Mouse (Mus musculus) monocyte, adult 2 months (primary cell): Measurements from ENCODE around the gene Tmeff2.

Source experiments
- DNase-seq, 2 experiments: peaks; one replicate each; pipeline ENCODE4 v3.0.0; 2022; ENCODE audit warnings: low spot score in 2 of 2, low read depth in 1 of 2

Tmeff2 gene

DNA sequence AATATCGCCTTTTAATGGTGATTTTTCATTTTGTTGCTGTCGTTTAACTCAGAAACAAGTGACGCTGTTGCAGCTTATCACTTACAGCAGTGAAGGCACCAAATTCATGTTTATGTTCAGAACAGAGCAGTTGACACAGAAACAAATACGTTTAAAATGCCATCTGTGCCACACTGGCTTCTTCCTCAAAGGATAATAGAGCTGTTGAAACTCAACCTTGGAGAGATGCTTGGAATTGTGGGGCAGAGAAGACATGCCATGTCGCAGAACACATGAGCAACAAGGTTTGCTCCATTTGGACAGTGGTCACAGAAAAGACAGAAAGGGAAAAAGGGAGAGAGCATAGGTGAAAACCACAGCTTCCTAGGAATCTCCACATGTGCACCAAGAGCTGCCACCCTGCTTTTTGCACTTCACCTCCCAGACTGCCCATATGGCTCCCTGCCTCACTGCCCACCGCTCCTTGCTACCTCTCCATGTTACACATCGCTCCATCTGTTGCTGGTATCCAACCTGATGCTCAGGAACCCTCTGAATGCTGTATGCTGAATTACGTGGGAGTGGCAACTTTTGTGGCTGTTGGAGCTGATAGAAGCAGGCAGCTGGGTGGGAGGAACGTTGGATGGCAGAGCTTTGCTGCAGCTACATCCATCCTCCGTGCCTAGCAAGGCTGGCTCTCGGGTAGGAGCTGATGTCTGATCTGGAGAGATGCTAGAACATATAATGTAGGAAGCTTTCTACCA, 298.8 kb downstream of the Tmeff2 start:
- no peak for DNase-seq

GRCm38 (mm10) chr1:51199954-51200353, 299.5 kb downstream of the Tmeff2 start:
- DNase-seq = no peak

DNA sequence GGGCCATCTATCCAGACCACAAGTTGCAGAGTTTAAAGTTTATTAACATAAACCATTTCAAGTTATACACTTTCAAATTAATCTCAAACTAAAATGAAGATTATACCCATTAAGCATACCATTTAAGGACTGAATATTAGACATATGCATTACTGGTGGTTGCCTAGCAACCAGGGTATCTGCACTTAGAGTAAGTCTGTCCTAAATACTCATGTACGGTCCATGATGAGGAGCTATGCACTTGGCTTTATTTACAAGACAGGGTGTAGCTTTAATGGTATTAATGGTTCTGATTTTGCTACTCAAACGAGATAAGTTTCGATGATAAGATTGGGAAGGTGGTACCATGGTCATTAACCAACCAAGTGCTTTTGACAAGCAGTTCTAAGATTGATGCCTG, 315.2 kb downstream of the Tmeff2 start:
- no peak for DNase-seq

DNA sequence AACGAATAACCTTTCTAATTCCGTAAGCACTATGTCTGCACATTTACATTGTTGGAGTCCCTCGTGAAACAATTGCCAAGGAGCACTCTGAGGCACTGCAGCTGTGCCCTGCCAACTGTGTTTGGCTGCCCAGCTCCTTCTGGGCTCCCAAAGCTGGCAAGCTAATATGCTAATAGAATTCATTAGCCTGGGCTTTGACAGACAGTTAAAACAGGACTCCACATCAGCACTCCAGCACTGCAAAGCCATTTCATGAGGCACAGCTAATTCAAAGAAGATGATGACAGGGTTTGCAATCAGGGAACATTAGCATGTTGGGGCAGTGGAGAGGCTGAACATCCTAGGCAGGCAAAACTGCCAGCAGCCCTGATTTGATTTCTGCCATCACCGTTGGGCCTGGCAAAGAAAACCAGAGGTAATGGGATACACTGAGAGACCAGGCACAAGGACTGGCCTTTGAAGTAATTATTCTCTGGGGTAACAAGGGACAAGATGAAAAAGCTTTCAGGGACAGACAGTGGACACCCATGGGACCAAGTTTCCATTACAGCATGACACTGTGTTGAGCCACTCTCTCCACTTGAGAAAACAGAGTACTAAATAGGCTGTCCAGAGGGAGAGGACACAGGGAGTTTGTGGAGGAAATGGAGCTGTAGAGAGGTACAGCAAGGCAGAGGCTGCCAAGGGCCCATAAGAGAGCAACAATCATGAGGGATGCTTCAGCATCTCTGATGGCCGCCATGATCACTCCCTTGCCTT, 316.0 kb downstream of the Tmeff2 start:
- no peak for DNase-seq

DNA sequence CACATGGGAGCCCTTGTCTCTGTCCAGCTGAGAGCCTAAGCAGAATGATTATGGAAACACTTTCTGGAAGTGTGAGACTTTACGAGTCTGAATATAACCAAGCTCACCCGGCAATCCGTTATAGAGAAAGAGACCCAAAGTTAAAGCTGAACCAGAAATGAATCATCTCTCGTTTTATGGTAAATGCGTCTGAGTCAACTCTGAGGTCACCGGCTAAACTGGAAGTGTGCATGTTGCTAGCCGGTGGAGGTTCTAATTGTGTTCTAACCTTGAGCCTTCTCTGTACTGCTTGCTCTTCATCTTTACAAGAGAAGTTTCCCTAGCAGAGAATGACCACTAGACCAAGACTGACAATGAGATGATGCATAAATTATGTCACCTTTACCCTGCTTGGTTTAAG, 316.8 kb downstream of the Tmeff2 start:
- no peak for DNase-seq

DNA sequence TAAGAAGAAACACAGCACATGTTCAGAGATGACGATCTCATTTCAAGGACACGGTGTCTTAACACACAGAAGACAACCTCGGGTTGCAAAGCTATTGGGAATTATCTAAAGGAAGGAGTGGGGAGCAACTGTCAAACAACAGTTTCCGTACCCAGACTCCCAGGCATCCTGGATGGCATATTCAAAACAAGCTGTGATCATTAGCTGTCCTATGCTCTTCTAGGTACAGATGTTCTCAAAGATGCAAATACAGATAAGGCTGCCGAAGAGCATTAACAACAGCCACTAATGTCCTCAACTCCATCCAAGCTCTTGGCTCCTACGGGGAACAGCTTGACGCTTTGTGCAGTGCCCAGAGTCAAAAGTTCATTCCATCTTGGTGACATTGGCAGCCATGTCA, 324.7 kb downstream of the Tmeff2 start:
- DNase-seq = no peak
